Mouse (Mus musculus) T-cell, adult 2 months (primary cell): ENCODE data around the gene Gm45837.

ENCODE experiments used
- DNase-seq: peaks from one replicate; pipeline ENCODE4 v3.0.0; 2022; ENCODE audit warnings: low spot score

The Gm45837 gene

DNA sequence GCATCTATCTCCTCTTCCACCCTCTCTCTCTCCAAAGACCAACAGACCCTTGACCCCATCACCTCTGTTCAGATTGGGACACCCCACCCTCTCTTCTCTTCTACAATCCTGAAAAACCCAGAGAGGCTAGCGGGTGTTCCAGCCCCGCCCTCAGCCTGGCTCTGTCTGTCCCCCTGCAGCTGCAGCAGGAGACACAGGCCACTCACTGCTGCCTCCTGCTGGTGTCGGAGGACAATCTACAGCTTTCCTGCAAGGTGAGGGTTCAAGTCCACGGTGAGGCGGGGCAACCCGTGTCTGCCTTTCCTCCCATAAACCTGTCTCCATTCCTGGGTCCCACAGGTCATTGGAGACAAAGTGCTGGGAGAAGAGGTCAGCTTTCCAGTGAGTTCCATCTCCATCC, 91.0 kb downstream of the Gm45837 start:
- DNase-seq = peak; percentile 28

DNA sequence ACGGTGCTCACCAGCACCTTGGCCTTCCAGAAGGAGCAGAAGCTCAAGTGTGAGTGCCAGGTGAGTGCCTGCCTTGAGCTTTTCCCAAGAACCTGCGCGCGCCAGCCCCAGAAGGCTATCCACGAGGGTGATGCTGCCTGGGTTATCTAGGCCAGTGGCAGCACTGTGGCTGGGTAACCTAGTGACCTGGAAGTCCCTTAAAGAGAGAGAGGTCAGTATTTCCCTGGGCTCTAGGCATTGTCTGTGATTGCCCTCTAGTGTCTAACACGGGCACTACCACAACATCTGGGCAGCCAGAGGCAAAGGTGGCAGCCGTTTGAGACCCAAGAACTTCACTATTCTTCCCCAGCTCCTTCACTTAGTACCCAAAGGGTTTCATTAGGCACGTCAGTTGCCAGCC, 92.7 kb downstream of the Gm45837 start:
- peak; percentile 70 for DNase-seq

DNA sequence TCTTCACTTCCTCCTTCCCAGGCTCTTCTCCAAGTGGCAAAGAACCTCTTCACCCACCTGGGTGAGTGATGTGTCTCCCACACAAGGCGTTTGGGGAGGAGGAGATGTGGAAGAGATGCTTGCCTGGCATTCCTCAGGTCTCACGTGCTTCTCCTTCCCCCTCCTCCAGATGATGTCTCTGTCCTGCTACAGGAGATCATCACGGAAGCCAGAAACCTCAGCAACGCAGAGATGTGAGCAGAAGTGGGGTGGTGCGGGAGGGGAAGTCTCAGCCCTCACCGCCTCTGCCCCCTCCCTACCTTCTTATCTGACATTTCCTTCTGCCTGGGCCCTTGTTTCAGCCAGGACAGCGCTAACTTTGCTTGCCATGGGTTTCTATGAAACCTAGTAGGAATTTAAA, 93.1 kb downstream of the Gm45837 start:
- DNase-seq = peak; percentile 69

DNA sequence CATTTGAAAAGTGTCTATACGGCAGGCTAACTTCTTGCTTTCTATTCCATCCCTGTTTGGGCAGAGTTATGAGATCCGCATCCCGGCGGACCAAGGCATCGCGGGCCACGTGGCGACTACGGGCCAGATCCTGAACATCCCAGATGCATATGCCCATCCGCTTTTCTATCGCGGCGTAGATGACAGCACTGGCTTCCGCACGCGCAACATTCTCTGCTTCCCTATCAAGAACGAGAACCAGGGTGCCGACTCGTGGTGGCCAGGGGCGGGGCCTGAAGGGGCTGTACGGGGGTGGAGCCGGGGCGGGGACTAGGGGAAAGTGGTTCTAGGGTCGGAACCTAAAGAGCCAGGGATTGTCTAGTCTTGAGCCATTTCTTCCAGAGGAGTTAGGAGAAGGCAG, 93.8 kb downstream of the Gm45837 start:
- DNase-seq = peak; percentile 61

DNA sequence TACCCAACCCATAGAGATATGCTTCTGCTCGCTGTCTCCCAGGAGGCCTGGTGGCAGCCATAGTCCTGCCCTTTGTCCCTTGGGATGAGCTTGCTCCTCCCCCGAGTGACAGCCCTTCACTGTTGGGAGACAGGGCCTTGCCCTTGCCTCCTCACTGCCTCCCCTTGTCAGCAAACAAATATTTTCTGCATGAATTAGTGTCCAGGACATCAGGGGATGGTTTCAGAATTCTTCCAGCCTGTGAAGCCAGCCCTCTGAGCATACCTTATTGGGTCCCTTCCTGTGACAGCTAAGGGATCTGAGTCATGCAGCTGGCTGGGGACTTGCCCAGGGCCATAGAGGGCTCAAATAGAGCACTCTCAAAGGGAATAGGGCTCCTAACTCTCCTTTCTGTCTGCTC, 98.5 kb downstream of the Gm45837 start:
- no peak for DNase-seq

- no peak for DNase-seq
Observed at GRCm38 (mm10) chr7:101513655-101514054, 103.0 kb downstream of the Gm45837 start.

- DNase-seq = no peak
Observed at GRCm38 (mm10) chr7:101514768-101515167, 104.1 kb downstream of the Gm45837 start.

DNA sequence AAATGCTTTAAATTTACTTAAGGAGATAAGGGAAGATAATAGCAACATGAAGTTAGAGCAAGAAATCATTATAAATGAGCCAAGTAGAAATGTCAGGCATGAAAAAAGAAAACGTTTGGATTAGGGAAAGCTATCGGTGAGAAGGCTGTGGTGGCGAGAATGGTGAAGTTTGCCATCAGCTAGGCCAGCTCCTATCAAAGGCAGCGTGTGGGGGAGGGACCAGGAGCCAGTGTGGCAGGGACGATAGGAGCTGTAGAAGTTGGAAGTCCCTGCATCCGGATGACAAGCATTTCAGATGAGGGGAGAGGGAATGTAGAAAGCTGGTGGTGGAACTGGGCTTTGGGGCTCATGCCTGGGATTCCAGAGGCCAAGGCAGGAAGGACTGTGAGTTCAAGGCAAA, 104.6 kb downstream of the Gm45837 start:
- no peak for DNase-seq

DNA sequence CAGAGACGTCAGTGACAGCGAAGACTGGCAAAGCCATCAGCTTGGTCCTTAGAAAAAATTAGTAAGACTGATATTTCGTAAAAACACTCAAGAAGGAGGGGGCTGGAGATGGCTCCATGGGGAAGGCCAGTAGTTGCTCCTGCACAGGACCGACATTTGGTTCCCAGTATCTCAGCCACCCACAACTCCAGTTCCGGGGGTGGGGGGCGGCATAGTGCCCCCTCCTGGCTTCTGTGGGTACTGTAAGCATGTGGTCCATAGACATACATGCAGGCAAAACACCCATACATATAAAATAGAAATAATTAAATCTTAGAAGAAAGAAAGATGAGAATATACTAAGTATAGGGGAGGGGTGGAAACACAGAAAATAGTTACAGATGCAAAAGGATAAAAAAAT, 105.8 kb downstream of the Gm45837 start:
- DNase-seq = peak; percentile 48

GRCm38 (mm10) chr7:101521696-101522095, 111.0 kb downstream of the Gm45837 start:
- DNase-seq = no peak

DNA sequence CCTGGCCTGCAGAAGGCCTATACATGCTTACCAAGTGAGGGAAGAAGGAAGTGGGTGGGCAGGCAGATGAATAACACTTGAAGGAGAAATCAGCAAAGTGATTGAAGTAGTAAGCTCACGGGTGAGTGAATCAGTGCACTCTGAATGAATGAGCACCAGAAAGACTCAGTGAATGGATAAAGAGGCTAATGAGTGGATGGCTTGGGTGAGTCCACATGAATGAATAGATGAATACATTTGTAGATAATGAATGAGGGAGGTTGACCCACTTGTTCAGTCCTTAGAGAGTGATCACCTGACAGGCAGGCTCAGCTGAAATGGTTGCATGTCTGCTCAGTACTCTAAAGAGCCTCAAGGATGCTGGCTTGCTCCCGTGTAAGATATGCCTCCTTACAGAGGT, 112.5 kb downstream of the Gm45837 start:
- no peak for DNase-seq

- no peak for DNase-seq
Observed at GRCm38 (mm10) chr7:101526484-101526883, 115.8 kb downstream of the Gm45837 start.

DNA sequence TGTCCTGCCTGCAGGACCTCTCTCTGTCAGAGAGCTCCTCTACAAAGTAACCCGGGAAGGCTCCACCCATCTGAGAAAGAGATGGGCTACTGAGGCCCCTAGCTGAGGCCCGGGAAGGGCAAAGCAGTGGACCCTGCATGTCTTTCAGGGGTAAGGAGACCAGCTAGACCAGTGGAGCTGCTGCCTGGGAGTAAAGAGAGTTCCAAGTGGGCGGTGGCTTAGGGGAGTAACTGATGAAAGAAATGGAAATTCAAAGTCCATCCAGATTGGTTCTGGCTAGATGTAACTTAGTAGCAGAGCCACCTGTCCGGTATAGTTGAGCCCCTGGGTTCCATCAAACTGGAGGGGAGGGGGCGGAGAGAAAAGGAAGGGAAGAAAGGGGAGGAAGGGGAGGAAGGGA, 123.7 kb downstream of the Gm45837 start:
- no peak for DNase-seq

GRCm38 (mm10) chr7:101535102-101535501, 124.4 kb downstream of the Gm45837 start:
- DNase-seq = no peak

GRCm38 (mm10) chr7:101535517-101535916, 124.8 kb downstream of the Gm45837 start:
- DNase-seq = no peak

- no peak for DNase-seq
Observed at GRCm38 (mm10) chr7:101537541-101537940, 126.9 kb downstream of the Gm45837 start.

DNA sequence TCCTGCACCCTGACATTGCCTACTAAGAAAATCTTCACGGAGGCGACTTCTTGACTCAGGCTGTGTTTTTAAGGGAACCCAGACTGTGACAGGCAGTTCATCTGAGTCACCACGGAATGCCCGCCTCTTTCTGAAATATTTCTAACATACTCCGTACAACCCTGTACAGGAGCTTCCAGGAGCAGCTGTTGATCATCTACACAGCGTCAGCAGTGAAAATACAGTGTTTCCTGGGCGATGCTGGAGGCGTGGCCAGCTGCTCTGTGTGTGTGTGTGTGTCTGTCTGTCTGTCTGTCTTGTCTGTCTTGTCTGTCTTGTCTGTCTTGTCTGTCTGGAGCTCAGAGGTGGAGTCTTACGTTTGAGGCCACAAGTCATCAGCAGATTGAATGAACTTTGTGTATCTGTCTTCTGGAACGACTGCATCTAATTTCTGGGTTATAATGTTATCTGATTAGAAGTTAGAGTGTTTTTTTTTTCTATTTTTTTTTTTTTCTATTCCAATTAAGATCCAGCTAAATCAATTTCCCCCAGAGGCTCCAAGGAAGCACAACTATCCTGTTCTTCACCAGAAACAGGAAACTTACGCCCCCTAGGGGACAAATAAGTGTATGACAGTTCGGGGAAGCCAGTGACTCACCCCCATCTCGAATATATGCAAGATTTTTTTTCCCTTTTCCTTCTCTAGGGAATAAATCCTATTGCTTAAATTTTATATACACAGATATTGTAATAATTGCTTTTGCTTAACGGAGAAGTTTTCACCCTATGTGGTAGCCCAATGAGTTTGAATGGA, 127.7 kb downstream of the Gm45837 start:
- peak; percentile 88 for DNase-seq

- no peak for DNase-seq
Observed at GRCm38 (mm10) chr7:101539774-101540173, 129.1 kb downstream of the Gm45837 start.

DNA sequence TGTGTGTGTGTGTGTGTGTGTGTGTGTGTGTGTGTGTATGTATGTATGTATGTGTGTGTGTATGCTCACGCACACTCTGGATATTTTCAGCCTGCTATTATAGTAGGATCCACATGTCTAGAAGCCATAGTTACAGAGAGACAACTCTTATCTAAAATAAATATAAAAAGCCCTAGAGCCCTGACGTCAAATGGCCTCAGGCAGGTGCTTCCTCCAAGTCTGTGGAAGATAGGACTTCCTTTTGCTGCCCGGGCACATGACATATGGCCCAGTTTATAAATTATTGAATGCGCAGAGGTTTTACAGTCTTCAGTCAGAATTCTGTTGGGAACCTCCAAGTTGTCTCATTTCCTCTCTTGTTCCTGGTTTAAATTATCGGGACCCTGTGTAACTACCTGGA, 130.0 kb downstream of the Gm45837 start:
- peak; percentile 41 for DNase-seq

- DNase-seq = peak; percentile 75
Observed at GRCm38 (mm10) chr7:101541132-101541531, 130.4 kb downstream of the Gm45837 start.

- no peak for DNase-seq
Observed at GRCm38 (mm10) chr7:101541734-101542133, 131.0 kb downstream of the Gm45837 start.

GRCm38 (mm10) chr7:101547651-101548050, 137.0 kb downstream of the Gm45837 start:
- DNase-seq = peak; percentile 78

DNA sequence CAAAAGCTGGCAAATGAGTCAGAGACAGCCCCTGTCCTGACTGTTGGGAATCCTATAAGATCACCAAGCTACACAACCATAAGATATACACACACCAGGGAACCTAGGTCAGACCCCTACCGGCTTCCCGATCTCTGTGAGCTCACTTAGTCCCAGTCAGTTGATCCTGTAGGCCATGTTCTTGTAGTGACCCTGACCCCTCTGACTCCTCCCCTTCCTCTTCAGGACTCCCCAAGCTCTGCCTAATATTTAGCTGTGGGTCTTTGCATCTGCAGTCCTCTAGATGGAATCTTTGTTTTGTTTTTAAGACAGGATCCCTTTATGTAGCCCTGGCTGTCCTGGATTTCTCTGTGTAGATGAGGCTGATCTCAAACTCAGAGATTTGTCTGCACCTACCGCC, 138.6 kb downstream of the Gm45837 start:
- DNase-seq = no peak
